Mouse (Mus musculus): ENCODE data around the gene Itprip. TPM values are rescaled to one million over a fixed set of nuclear protein-coding genes. Genes with fewer than 3 reads are reported as not detected.

Gene Itprip
- polyA plus RNA-seq, 1 experiment from 2014 or later = 16.4 TPM

DNA sequence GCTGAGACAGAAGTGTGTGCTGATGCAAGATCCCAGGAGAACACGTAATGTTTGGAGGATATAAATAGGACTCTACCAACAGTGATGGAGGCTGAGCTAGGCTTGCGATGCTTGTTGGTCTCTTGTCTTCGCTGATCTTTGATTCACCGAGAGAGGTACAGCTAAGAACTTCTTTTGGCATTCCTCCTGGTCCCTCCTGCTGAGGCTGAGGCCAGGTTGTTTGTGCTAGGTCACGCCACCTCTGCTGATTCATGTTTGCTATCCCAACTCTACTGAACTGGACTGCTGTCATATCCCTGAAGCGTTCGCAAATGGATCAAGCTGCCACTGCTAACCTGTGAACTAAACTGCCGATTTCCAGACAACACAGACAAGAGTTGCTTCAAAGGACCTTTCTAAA, 15.0 kb upstream of the Itprip start:
- Histone ChIP-seq H3K4me2 (replicated peaks) (no peak overlapping the region), H3K4me3 (no peak overlapping the region), H3K27ac (no peak overlapping the region), H3K4me1 (0 out of 2 replicates have a peak, but pooled peaks cover 3% of the 10 kb centered on the region), H3K27me3 (replicated peaks) (no peaks in the 10 kb centered on the region), H3K9me3 (no peaks in the 10 kb centered on the region), H3K36me3 (no peaks in the 10 kb centered on the region), H3K9ac (no peak overlapping the region)
- ATAC-seq (ENCODE audit: low FRiP score, low read depth) = no peak
- WGBS = 95% methylated on average over 8 of the region's 8 CpGs

GRCm38 (mm10) chr19:47931982-47932638, 13.0 kb upstream of the Itprip start:
- 46% methylated on average over 7 of the region's 7 CpGs for WGBS
- no peak overlapping the region for H3K9ac ChIP-seq
- no peaks in the 10 kb centered on the region for H3K4me1 ChIP-seq
- H3K27ac ChIP-seq = no peak overlapping the region
- H3K4me3 ChIP-seq = no peak overlapping the region
- ATAC-seq (ENCODE audit: low FRiP score, low read depth) = peak; percentile 74
- no peaks in the 10 kb centered on the region for H3K27me3 ChIP-seq (replicated peaks)
- no peaks in the 10 kb centered on the region for H3K9me3 ChIP-seq
- H3K4me2 ChIP-seq (replicated peaks) = no peak overlapping the region
- no peaks in the 10 kb centered on the region for H3K36me3 ChIP-seq

DNA sequence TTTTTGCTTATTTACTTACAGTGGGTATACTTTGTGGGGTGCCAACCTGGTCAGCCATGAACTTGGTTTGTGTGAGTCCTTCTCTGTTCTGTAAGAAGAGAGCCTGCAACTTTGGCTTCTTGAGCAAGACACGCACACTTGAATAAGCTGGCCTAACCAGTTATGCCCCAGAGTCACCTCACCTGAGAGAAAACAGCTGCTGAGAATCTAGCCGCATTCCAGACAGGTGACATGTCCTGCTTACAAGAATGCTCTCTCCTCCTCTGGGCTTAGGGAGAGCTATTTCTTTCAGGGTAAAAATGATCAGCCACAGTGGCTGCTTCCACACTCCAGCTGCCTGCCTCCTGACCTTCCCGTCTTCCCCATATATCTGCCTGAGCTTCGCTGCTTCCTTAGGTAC, 9.9 kb upstream of the Itprip start:
- Histone ChIP-seq H3K27me3 (replicated peaks) (no peaks in the 10 kb centered on the region), H3K4me2 (replicated peaks) (no peak overlapping the region), H3K4me1 (no peaks in the 10 kb centered on the region), H3K27ac (no peak overlapping the region), H3K4me3 (no peak overlapping the region), H3K36me3 (no peaks in the 10 kb centered on the region), H3K9ac (no peak overlapping the region), H3K9me3 (no peaks in the 10 kb centered on the region)
- no peak for ATAC-seq (ENCODE audit: low FRiP score, low read depth)
- WGBS = 80% methylated on average over 4 of the region's 4 CpGs

DNA sequence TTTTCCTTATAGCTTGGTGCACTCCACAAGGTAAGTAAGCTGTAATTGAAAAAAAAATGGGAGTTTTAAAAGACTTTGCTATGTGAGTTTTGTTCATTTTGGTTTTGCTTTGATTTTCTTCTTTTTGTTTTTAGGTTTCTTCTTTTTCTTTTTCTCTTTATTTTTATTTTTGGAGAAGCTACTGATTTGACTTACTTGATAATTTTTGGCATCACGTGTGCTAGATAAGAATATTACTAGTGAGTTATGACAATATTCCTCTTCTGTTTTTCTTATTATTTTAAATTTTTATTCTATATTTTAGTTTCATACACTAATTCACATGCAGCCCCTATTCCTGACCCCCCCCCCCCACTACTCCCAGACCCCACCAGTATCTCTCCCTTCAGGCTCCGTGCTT, 7.9 kb upstream of the Itprip start:
- Histone ChIP-seq H3K4me3 (no peak overlapping the region), H3K4me2 (replicated peaks) (no peak overlapping the region), H3K27me3 (replicated peaks) (no peaks in the 10 kb centered on the region), H3K9ac (no peak overlapping the region), H3K4me1 (no peaks in the 10 kb centered on the region), H3K9me3 (no peaks in the 10 kb centered on the region), H3K27ac (no peak overlapping the region), H3K36me3 (no peaks in the 10 kb centered on the region)
- 98% methylated on average over 2 of the region's 2 CpGs for WGBS
- no peak for ATAC-seq (ENCODE audit: low FRiP score, low read depth)

- no peaks in the 10 kb centered on the region for H3K27me3 ChIP-seq (replicated peaks)
- WGBS = 85% methylated on average over 7 of the region's 7 CpGs
- no peaks in the 10 kb centered on the region for H3K4me1 ChIP-seq
- H3K36me3 ChIP-seq = no peaks in the 10 kb centered on the region
- no peak overlapping the region for H3K4me2 ChIP-seq (replicated peaks)
- no peak for ATAC-seq (ENCODE audit: low FRiP score, low read depth)
- no peak overlapping the region for H3K4me3 ChIP-seq
- H3K9ac ChIP-seq = no peak overlapping the region
- H3K9me3 ChIP-seq = no peaks in the 10 kb centered on the region
- H3K27ac ChIP-seq = no peak overlapping the region
Observed at GRCm38 (mm10) chr19:47925819-47926218, 6.7 kb upstream of the Itprip start.

- H3K9me3 ChIP-seq = no peaks in the 10 kb centered on the region
- WGBS = 6% methylated on average over 8 of the region's 8 CpGs
- peaks cover 28% of the 10 kb centered on the region for H3K4me1 ChIP-seq
- no peaks in the 10 kb centered on the region for H3K36me3 ChIP-seq
- no peak overlapping the region for H3K27ac ChIP-seq
- H3K4me2 ChIP-seq (replicated peaks) = peak overlapping the region; percentile 82
- ATAC-seq (ENCODE audit: low FRiP score, low read depth) = no peak
- no peaks in the 10 kb centered on the region for H3K27me3 ChIP-seq (replicated peaks)
- H3K9ac ChIP-seq = peak overlapping the region; percentile 82; the same call in 1 of the 2 replicates
- H3K4me3 ChIP-seq = peak overlapping the region; percentile 78; the same call in 1 of the 2 replicates
Observed at GRCm38 (mm10) chr19:47919966-47920375, 872 bp upstream of the Itprip start.

DNA sequence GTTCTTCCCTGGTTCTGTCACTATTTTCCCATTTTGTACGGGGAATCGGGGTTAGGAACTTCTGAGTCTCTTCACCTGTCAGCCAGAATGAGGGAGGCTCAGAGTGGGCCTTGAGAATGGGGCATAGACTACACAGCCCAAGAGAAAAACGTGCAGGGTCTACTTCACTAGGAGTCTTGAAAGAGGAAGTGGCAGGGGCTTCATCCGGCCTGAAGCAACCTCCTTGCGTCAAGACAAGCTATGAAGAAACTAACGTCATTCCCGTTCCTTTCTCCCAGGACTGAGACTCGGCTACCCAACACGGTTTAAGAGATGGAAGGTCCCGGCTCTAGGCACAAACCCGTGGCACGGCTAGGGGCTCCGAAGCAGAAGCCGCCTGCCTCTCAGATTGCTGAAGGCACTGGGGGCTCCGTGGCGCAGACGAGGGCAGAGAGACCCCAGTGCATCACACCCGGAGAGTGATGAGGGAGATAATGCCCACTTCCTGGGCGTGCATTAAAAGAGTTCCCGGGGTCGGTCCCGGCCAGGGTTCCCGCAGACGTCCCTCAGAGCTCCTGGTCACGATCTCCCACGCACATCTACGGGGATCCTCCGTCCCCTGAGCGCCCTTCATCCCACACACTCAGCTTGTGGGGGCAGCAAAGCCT, 521 bp downstream of the Itprip start:
- no peaks in the 10 kb centered on the region for H3K36me3 ChIP-seq
- peak; percentile 49 for ATAC-seq (ENCODE audit: low FRiP score, low read depth)
- H3K4me3 ChIP-seq = peak overlapping the region; percentile 78
- no peaks in the 10 kb centered on the region for H3K27me3 ChIP-seq (replicated peaks)
- H3K9ac ChIP-seq = peak overlapping the region; percentile 82
- WGBS = 1% methylated on average over 29 of the region's 29 CpGs
- peak overlapping the region; percentile 82 for H3K4me2 ChIP-seq (replicated peaks)
- H3K4me1 ChIP-seq = peaks cover 28% of the 10 kb centered on the region
- no peaks in the 10 kb centered on the region for H3K9me3 ChIP-seq
- peak overlapping the region; percentile 43; the same call in 1 of the 2 replicates for H3K27ac ChIP-seq

DNA sequence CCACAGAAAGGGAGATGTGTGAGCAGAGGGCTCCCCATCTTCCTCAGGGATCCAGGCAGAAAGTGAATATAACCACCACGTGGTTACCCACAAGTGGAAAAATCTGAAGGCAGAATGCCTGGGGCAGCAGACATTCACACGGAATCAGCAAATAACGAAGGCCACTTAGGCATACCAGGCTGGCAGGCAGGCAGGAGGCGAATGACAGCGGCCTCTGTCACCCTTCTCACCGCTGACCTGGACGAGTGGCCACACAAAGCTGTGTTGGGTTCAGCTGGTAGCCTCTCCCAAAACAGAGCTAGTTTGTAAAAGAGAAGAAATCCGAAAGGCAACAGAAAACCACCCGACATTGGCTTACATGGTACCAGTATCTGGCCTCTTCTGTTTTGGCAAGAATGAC, 1.1 kb downstream of the Itprip start:
- 20% methylated on average over 9 of the region's 9 CpGs for WGBS

DNA sequence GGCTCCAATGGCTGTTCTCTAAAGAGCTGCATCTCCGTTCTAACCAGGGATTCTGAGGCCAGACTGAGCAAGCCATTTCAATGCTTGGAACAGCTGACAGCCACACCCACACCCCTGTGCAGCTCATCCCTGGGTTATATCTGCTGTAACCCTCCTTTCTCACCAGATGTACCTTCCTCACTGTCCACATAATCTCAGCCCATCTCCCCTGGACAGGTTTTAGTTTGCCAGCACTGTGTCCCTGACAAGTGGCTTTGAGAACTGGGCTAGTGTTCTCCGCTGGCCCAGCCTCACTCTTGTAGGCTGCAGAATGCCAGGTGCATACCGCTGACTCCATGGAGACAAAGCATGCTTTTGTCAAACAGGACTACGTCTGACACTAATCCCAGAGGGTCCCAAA, 1.7 kb downstream of the Itprip start:
- peak overlapping the region; percentile 82 for H3K4me2 ChIP-seq (replicated peaks)
- H3K27me3 ChIP-seq (replicated peaks) = no peaks in the 10 kb centered on the region
- H3K4me3 ChIP-seq = peak overlapping the region; percentile 78; the same call in 1 of the 2 replicates
- no peak for ATAC-seq (ENCODE audit: low FRiP score, low read depth)
- WGBS = 15% methylated on average over 4 of the region's 4 CpGs
- H3K36me3 ChIP-seq = no peaks in the 10 kb centered on the region
- no peaks in the 10 kb centered on the region for H3K9me3 ChIP-seq
- H3K27ac ChIP-seq = no peak overlapping the region
- H3K9ac ChIP-seq = peak overlapping the region; percentile 82
- peaks cover 28% of the 10 kb centered on the region for H3K4me1 ChIP-seq

More for the DNA sequence above, 1.1 kb downstream of the Itprip start:
- Histone ChIP-seq H3K9me3 (no peaks in the 10 kb centered on the region), H3K27me3 (replicated peaks) (no peaks in the 10 kb centered on the region), H3K4me3 (peak overlapping the region; percentile 78), H3K4me2 (replicated peaks) (peak overlapping the region; percentile 82), H3K36me3 (no peaks in the 10 kb centered on the region), H3K9ac (peak overlapping the region; percentile 82; the same call in 1 of the 2 replicates), H3K4me1 (peaks cover 28% of the 10 kb centered on the region), H3K27ac (no peak overlapping the region)
- no peak for ATAC-seq (ENCODE audit: low FRiP score, low read depth)

- WGBS = 88% methylated on average over 4 of the region's 4 CpGs
- Histone ChIP-seq H3K27me3 (replicated peaks) (no peaks in the 10 kb centered on the region), H3K9me3 (no peaks in the 10 kb centered on the region), H3K9ac (no peak overlapping the region), H3K4me1 (peaks cover 31% of the 10 kb centered on the region), H3K36me3 (peaks cover 3% of the 10 kb centered on the region; the same call in 1 of the 2 replicates), H3K4me3 (no peak overlapping the region), H3K27ac (no peak overlapping the region), H3K4me2 (replicated peaks) (no peak overlapping the region)
- ATAC-seq (ENCODE audit: low FRiP score, low read depth) = no peak
Observed at GRCm38 (mm10) chr19:47915251-47915650, 3.8 kb downstream of the Itprip start.

- ATAC-seq (ENCODE audit: low FRiP score, low read depth) = no peak
Observed at GRCm38 (mm10) chr19:47914191-47914590, 4.9 kb downstream of the Itprip start.

DNA sequence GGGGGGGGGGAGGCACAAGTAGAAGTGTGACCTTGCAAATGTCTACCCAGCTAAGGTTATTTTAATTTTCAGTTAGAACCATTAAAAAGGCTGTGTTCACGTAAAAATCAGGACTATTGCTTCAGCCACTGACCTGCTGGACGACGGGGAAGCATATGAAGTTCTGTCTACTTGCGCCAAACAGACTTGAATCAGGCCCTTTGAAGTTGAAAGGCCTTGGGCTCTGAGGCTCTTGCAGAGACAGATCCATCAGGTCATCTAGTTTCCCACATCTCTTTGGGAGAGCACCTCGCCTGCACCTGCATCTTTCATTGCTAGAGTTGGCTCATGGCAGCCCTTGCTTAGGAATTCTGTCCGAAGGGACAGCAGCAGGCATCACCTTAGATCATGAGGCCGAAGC, 5.8 kb downstream of the Itprip start:
- peaks cover 3% of the 10 kb centered on the region; the same call in 1 of the 2 replicates for H3K36me3 ChIP-seq
- H3K4me1 ChIP-seq = peaks cover 41% of the 10 kb centered on the region
- no peaks in the 10 kb centered on the region for H3K27me3 ChIP-seq (replicated peaks)
- no peaks in the 10 kb centered on the region for H3K9me3 ChIP-seq
- no peak overlapping the region for H3K4me3 ChIP-seq
- WGBS = 61% methylated on average over 7 of the region's 7 CpGs
- H3K9ac ChIP-seq = no peak overlapping the region
- no peak overlapping the region for H3K27ac ChIP-seq
- no peak for ATAC-seq (ENCODE audit: low FRiP score, low read depth)
- no peak overlapping the region for H3K4me2 ChIP-seq (replicated peaks)

More at GRCm38 (mm10) chr19:47914191-47914590, 4.9 kb downstream of the Itprip start:
- H3K27ac ChIP-seq = no peak overlapping the region
- H3K4me1 ChIP-seq = peaks cover 36% of the 10 kb centered on the region
- no peaks in the 10 kb centered on the region for H3K27me3 ChIP-seq (replicated peaks)
- H3K4me2 ChIP-seq (replicated peaks) = no peak overlapping the region
- H3K9me3 ChIP-seq = no peaks in the 10 kb centered on the region
- 92% methylated on average over 4 of the region's 4 CpGs for WGBS
- H3K36me3 ChIP-seq = peaks cover 3% of the 10 kb centered on the region; the same call in 1 of the 2 replicates
- no peak overlapping the region for H3K4me3 ChIP-seq
- no peak overlapping the region for H3K9ac ChIP-seq

Measured in neural tube, embryonic 12.5 days (tissue).